Mouse (Mus musculus) megakaryocyte, embryonic 14.5 days (primary cell): ENCODE measurements around the gene Rhbdd3.

Experiments
- FLI1 ChIP-seq: IDR thresholded peaks from 2 replicates; pipeline ENCODE4 v1.6.1; 2012; ENCODE audit warnings: low read length, inconsistent platforms, mixed read lengths
- GATA1 ChIP-seq: IDR thresholded peaks from 3 replicates; pipeline ENCODE4 v1.6.1; 2012; ENCODE audit warnings: mixed read lengths, low read length, inconsistent platforms, borderline replicate concordance

DNA sequence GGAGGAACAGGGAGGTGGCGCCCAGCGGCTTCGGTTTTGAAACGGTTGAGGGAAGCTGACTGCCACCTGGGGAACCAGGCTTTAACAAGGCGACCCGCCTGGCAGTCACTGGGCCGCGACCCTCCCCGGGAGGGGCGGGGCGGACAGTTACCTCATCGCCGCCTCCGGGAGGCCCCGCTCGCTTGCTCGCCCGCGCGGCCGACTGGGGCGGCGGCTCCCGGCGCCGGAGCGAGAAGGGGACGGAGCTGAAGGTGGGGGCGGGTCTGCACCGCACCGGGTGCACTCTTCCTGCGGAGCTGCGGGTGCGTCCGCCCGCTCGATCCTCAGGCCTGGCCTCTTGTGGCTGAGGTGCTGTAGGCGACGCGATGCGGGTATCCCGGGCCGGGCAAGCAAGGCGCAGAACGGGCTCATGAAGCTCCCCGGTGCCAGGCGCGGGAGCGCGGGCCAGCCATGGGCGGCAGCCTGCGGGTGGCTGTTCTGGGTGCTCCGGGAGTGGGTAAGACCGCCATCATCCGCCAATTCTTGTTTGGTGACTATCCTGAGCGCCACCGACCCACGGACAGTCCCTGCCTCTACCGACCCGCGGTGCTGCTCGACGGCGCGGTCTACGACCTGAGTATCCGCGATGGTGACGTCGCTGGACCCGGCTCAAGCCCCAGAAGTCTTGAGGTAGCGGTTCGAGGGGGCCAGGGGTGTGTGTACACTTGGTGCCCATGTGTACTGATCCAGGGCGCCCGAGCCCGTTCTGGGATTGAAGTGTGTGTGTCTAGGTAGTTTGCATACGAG, 40.7 kb upstream of the Rhbdd3 start, which contains the start of gene Rasl10a:
- TF ChIP-seq GATA1 (no peak), FLI1 (no peak)
